Mouse (Mus musculus): ENCODE measurements at regions not wholly inside any gene's neighbourhood (a gene's known extent, or its start where the extent isn't known, plus 50 kb on each side); places are given as distances from the start of the nearest gene placed in this dataset.

DNA sequence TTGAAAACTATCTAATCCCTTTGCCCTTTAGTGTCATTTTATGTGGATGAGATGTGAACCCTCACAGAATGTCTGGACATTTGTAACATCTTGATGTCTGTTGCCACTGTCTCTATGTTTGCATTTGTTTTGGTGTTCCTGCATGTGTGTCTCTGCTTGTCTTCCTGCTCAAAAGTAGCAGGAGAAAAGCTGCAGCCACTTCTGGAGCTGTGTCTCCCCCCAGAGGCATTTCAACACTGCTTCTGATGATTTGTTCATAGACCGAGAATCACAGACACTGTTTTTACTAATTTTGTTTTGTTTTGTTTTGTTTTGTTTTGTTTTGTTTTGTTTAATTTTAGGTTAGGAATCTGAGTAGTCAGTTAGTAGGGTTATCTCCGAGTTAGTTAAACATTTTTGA lies 883.8 kb downstream of the Gbe1 start:
- DNase-seq = no peak

DNA sequence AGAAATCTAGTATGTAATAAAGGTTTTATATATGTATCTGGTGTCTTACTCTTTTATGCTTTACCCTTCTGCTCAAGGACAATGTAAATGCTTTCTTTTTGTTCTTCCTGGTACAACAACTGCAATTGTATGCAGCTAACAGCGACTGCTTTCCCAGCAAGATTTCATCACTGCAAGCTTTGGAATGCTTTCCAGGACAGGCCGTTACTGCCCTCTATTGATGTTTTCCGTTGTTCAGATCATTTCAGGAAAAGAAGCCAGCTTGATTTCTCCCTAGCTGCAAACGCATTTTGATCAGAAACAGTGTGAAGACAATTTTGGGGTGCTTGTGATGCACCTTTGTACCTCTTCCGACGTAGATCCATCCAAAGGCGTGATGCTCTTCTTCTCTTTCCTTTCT lies 895.1 kb downstream of the Gbe1 start:
- no peak for DNase-seq

DNA sequence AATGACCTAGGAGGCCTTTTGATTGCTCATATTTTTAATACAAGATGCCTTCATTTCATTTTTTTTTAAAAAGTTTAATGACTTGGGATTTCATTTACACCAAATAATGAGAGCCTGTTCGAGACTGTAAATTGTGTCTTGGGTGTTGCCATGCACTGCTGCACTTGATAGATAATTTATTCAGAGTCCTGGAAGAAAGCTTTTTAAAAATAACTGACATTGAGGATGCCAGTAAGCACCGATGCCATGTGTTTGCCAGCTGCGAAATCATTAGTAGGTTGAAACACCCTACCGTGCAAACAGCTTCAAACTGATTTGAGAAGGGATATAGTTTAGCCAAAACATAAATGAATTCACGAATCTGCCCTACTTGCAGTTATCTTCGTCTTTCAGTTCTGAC lies 910.7 kb downstream of the Gbe1 start:
- DNase-seq = no peak

DNA sequence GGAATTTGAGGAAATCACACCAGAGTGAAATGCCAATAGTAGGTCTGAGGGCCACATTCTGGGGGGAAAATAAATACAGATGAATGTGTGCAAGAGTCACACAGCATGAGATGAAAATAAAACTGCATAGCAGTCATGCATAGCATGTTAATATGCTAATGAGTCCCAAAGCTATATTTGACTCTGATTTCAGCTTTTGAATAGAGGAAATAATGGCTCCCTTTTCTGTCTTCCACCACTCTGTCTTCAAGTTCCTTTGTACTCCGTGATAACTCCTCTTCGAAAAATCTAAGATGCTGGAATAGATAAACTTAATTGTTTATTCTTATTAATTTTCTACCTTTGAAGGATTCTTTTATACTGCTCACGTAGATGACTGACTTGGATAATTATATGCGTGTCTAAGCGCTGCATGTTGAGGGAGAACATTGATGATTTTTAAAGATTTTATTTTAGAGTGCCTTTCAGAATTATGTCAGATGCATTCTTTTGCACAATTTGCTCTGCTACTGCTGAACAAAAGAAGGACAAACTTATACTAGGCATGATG lies 916.4 kb downstream of the Gbe1 start:
- DNase-seq = no peak

DNA sequence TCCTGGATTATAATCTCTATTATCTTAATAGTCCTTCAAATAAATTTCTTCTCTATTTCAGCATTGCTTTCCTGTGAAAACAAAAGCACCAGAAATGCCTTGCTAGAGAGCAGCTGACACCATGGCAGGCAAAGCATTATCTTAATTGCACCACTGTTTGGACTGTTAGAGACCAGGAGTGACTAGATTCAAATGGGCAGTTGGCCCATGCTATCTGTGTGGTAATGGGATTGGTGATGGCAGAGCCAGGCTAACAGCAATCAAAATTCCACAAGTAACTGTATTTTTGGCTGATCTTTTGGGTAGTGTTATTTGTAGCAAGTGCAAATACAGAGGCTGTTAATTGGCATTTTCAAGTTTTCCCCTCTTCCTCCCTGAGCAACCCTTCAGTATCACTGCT lies 929.3 kb downstream of the Gbe1 start:
- DNase-seq = no peak

DNA sequence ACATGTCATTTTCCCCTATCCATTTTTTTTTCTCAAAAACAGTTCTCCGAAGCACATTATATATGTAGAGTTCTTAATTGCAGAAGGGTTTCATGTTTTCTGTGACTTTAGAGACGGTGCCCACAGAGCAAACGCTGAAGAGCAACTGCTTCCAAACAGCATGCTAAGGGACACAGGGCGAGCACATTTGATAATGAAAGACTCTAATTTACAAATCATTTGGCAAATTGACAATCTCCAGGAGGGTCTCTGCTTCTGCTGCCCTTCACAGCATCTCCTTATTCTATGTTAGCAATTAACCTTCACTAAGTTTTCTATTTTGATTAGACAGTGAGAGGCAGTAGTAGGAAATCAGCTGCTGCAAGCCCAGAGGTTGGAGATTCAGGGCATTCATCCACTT lies 929.7 kb downstream of the Gbe1 start:
- no peak for DNase-seq

DNA sequence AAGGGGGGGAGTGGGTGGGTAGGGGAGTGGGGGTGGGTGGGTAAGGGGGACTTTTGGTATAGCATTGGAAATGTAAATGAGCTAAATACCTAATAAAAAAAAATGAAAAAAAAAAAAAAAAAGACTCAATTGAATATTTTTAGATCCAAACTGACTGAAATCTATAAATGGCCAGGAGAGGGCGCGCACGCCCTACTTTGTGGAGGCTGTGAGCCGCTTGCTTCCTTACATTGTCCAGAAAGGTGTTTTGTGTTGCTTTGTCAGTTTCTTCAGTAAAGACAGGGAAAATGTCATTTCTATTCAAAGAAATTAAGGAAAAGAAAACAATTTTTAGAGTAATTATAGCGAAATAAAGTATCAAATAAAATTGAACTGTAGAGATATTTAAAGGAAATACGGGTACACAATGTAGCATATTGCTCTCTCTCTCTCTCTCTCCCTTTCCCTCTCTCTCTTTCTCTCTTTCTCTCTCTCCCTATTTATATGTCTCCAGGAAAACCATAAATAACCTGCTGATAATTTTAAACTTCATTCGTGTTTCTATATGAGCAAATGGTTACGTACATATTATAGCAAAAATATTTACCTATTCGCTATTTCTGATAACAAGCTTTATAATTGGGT lies 933.9 kb downstream of the Gbe1 start:
- peak; percentile 71 for DNase-seq

DNA sequence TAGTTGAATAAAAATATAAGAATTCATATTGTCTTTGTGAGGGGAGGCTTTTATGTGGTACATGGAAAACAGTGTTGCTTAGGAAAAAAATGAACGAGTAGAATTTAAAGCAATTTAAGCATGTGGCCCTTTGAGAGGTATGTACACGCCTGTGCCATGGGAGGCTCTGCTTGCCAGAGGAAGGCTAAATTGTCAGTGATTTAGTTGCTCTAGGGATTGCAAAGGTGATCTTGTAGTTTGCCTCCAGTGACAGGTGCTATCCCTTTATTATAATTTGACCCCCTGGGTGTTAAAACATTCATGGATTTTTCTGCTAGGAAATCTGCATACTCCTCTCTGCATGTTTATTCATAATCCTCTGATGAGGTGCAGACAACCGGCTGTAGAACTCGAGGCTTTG lies 942.0 kb downstream of the Gbe1 start:
- no peak for DNase-seq

DNA sequence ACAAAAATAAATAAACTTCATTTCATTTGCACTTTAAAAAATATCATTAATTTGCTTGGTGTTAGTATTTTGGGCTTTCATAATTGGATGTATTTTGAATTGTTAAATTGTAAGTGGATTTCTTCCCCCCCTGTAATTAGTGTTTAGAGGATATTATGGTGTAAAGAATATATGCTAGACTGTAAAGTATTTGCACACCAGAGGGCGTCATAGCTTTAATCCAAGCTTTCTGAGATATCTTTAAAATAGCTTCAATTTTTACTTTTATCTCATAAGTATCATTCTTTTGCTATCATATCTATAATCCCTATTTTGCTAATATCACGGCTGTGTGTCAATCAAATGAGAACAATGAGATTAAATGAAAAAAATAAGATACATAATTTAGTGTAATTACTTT lies 942.4 kb downstream of the Gbe1 start:
- DNase-seq = no peak

DNA sequence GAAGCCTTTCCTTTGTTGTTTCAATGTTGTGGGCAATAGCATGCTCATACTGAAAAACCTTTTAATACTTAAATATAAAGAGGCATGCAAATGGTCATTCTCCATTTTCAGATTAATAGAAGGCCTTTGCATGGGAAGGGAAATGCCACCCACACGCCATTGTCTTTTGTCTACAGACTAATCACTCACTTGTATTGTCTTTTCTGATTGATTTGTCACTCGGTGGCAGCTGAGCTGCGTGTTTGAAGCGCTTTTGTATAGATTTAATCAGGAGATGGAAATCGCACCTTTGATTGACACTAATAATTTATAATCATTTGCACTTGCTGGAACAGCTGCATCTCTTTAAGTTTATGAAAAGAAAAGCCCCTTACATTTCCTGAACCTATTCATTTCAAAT lies 953.4 kb downstream of the Gbe1 start:
- DNase-seq = no peak
